Mouse (Mus musculus) liver, postnatal 0 days (tissue): ENCODE results near the gene H2-K1. TPM values are rescaled to one million over a fixed set of nuclear protein-coding genes. Genes with fewer than 3 reads are reported as not detected.
A peak's percentile ranks its signal among the peaks of the same experiment; 100 is the strongest.
"Not testable (repeated sequence)": the region's sequence is repeated elsewhere in the genome, so short reads cannot be mapped to it uniquely, and the experiment has no call there.

Experiments used
- ATAC-seq: fragments of 200-750 bp; cut with Nextera tagmentation; 2 replicates; pipeline ENCODE4 v1.8.0; 2017; ENCODE audit warnings: mild to moderate bottlenecking, moderate library complexity
- DNase-seq: peaks from one replicate; pipeline ENCODE4 v3.0.0-alpha.2; 2016
- H3K27ac ChIP-seq: fragments of 300-500 bp; sonication (generic); 2 replicates; pipeline ENCODE4 v1.5.1; 2014; ENCODE audit warnings: antibody characterized with exemption, moderate library complexity, mild to moderate bottlenecking, low read depth
- H3K27me3 ChIP-seq: fragments of 300-500 bp; sonication (generic); 2 replicates; pipeline ENCODE4 v1.6.1; 2014; ENCODE audit warnings: low read length, control low read depth, mixed read lengths; ENCODE audit not compliant: insufficient read depth
- H3K36me3 ChIP-seq: fragments of 300-500 bp; sonication (generic); replicated peaks from 2 replicates; pipeline ENCODE4 v1.6.1; 2014; ENCODE audit warnings: mild to moderate bottlenecking, control low read depth, low read length, moderate library complexity, mixed read lengths; ENCODE audit not compliant: insufficient read depth
- H3K4me1 ChIP-seq: fragments of 300-500 bp; sonication (generic); 2 replicates; pipeline ENCODE4 v1.6.1; 2014; ENCODE audit warnings: antibody characterized with exemption, mild to moderate bottlenecking, control low read depth; ENCODE audit not compliant: insufficient read depth
- H3K4me2 ChIP-seq: fragments of 300-500 bp; sonication (generic); 2 replicates; pipeline ENCODE4 v1.6.1; 2014; ENCODE audit warnings: low read depth, mild to moderate bottlenecking, low read length, moderate library complexity, mixed read lengths
- H3K4me3 ChIP-seq: fragments of 300-500 bp; sonication (generic); 2 replicates; pipeline ENCODE4 v1.5.1; 2014; ENCODE audit warnings: low read depth, low read length
- H3K9ac ChIP-seq: fragments of 300-500 bp; sonication (generic); replicated peaks from 2 replicates; pipeline ENCODE4 v1.6.1; 2014; ENCODE audit warnings: mild to moderate bottlenecking, moderate library complexity
- H3K9me3 ChIP-seq: fragments of 300-500 bp; sonication (generic); 2 replicates; pipeline ENCODE4 v1.6.1; 2016; ENCODE audit warnings: mild to moderate bottlenecking, control low read depth, low read length, mixed read lengths
- CTCF ChIP-seq: sonication (generic); IDR thresholded peaks from 2 replicates; pipeline ENCODE4 v1.5.1; 2016; ENCODE audit warnings: antibody characterized with exemption, low read depth
- EP300 ChIP-seq: IDR thresholded peaks from 2 replicates; pipeline ENCODE4 v1.6.1; 2016; ENCODE audit warnings: antibody characterized with exemption, low read depth, mild to moderate bottlenecking
- whole genome bisulfite sequencing: fragments of 180-500 bp; shearing (Covaris S2); extraction: QIAGEN DNeasy Blood & Tissue Kit; methylation state at CpG from one replicate; pipeline ENCODE4 v1.1.7; 2014; ENCODE audit not compliant: insufficient replicate concordance; 5-methylcytosine and 5-hydroxymethylcytosine counted together
- polyA plus RNA-seq: library from polyadenylated mRNA; unstranded; fragments of >200 nt; fragmentation: Nextera tagmentation; extraction: Ambion mirVana; gene quantifications from 2 replicates; pipeline ENCODE4 v1.2.1, GENCODE M21; 2015

Gene H2-K1
- polyA plus RNA-seq, 1 experiment from 2014 or later: 288 TPM

- 4% methylated on average over 8 of the region's 8 CpGs for WGBS
- H3K9ac ChIP-seq, H3K4me3 ChIP-seq, H3K27me3 ChIP-seq, ATAC-seq, H3K36me3 ChIP-seq, H3K9me3 ChIP-seq, H3K27ac ChIP-seq: not testable (repeated sequence)
- DNase-seq: peak; percentile 78
- Histone ChIP-seq H3K4me2 (peak overlapping the region; percentile 74), H3K4me1 (peaks cover 26% of the 10 kb centered on the region)
- peak; percentile 96 for TF ChIP-seq CTCF
These were observed 18.0 kb downstream of the H2-K1 start for GRCm38 (mm10) chr17:33982136-33982535.

GRCm38 (mm10) chr17:33981192-33981909 lies 18.8 kb downstream of the H2-K1 start:
- Histone ChIP-seq H3K4me3 (peak overlapping the region; percentile 51), H3K4me2 (peak overlapping the region; percentile 74), H3K9ac (peak overlapping the region; percentile 59; the same call in 1 of the 2 replicates), H3K4me1 (peaks cover 26% of the 10 kb centered on the region), H3K27ac (peak overlapping the region; percentile 91)
- not testable (repeated sequence) for H3K27me3 ChIP-seq, H3K9me3 ChIP-seq, H3K36me3 ChIP-seq
- DNase-seq (peak; percentile 93), ATAC-seq (peak; percentile 71)
- peak; percentile 85 for TF ChIP-seq CTCF
- TF ChIP-seq EP300: peak; percentile 65; the same call in 1 of the 2 replicates
- WGBS: under 1% methylated on average over 27 of the region's 27 CpGs

- Histone ChIP-seq H3K9ac (no peak overlapping the region), H3K9me3 (no peaks in the 10 kb centered on the region), H3K36me3 (no peaks in the 10 kb centered on the region), H3K27me3 (peaks cover 7% of the 10 kb centered on the region; the same call in 1 of the 2 replicates), H3K4me3 (no peak overlapping the region), H3K27ac (peak overlapping the region; percentile 91), H3K4me1 (peaks cover 26% of the 10 kb centered on the region), H3K4me2 (peak overlapping the region; percentile 74; the same call in 1 of the 2 replicates)
- no peak for DNase-seq
- no peak for TF ChIP-seq EP300
- TF ChIP-seq CTCF: no peak
- WGBS: 72% methylated on average over 19 of the region's 19 CpGs
- no peak for ATAC-seq
These were observed 19.7 kb downstream of the H2-K1 start for GRCm38 (mm10) chr17:33980181-33981035.

- no peak for DNase-seq
- WGBS: 50% methylated on average over 6 of the region's 6 CpGs
- H3K27ac ChIP-seq: peak overlapping the region; percentile 91
- peaks cover 26% of the 10 kb centered on the region for H3K4me1 ChIP-seq
- H3K27me3 ChIP-seq: peaks cover 7% of the 10 kb centered on the region; the same call in 1 of the 2 replicates
- peak overlapping the region; percentile 90; the same call in 1 of the 2 replicates for H3K4me2 ChIP-seq
- H3K9me3 ChIP-seq: no peaks in the 10 kb centered on the region
- peak overlapping the region; percentile 68; the same call in 1 of the 2 replicates for H3K9ac ChIP-seq
- no peaks in the 10 kb centered on the region for H3K36me3 ChIP-seq
- peak; percentile 8; the same call in 1 of the 2 replicates for ATAC-seq
- no peak overlapping the region for H3K4me3 ChIP-seq
- TF ChIP-seq CTCF: no peak
- TF ChIP-seq EP300: no peak
These were observed 20.6 kb downstream of the H2-K1 start for GRCm38 (mm10) chr17:33979512-33980050.

GRCm38 (mm10) chr17:33978631-33979031 lies 21.5 kb downstream of the H2-K1 start:
- peak overlapping the region; percentile 68 for H3K9ac ChIP-seq
- DNase-seq (peak; percentile 89), ATAC-seq (peak; percentile 89)
- TF ChIP-seq EP300 (peak; percentile 62), CTCF (no peak)
- peak overlapping the region; percentile 90 for H3K4me2 ChIP-seq
- no peaks in the 10 kb centered on the region for H3K36me3 ChIP-seq
- peaks cover 26% of the 10 kb centered on the region for H3K4me1 ChIP-seq
- H3K27me3 ChIP-seq: peaks cover 7% of the 10 kb centered on the region; the same call in 1 of the 2 replicates
- WGBS: under 1% methylated on average over 16 of the region's 17 CpGs
- H3K4me3 ChIP-seq: peak overlapping the region; percentile 68
- no peaks in the 10 kb centered on the region for H3K9me3 ChIP-seq
- H3K27ac ChIP-seq: peak overlapping the region; percentile 91
